Mouse (Mus musculus): ENCODE measurements around the gene Cntnap5a.

Cntnap5a gene

GRCm38 (mm10) chr1:116366171-116366570 is 681.6 kb downstream of the Cntnap5a start:
- in situ Hi-C loops (cut with MboI, MseI), result no loop called here

- in situ Hi-C loops (cut with MboI, MseI), result no loop called here
These were observed 682.2 kb downstream of the Cntnap5a start for GRCm38 (mm10) chr1:116366806-116367205.

- in situ Hi-C loops (cut with MboI, MseI), result no loop called here
These were observed 683.0 kb downstream of the Cntnap5a start for GRCm38 (mm10) chr1:116367572-116367971.

- in situ Hi-C loops (cut with MboI, MseI), result no loop called here
These were observed 686.3 kb downstream of the Cntnap5a start for GRCm38 (mm10) chr1:116370817-116371216.

- in situ Hi-C loops (cut with MboI, MseI), result no loop called here
These were observed 689.0 kb downstream of the Cntnap5a start for GRCm38 (mm10) chr1:116373551-116373950.

- in situ Hi-C loops (cut with MboI, MseI), result no loop called here
These were observed 707.8 kb downstream of the Cntnap5a start for GRCm38 (mm10) chr1:116392390-116392789.

- in situ Hi-C loops (cut with MboI, MseI), result no loop called here
These were observed 717.6 kb downstream of the Cntnap5a start for GRCm38 (mm10) chr1:116401996-116402656.

- in situ Hi-C loops (cut with MboI, MseI), result no loop called here
These were observed 725.3 kb downstream of the Cntnap5a start for GRCm38 (mm10) chr1:116409836-116410235.

- in situ Hi-C loops (cut with MboI, MseI), result no loop called here
These were observed 743.8 kb downstream of the Cntnap5a start for GRCm38 (mm10) chr1:116428396-116428795.

GRCm38 (mm10) chr1:116455115-116455717 is 770.7 kb downstream of the Cntnap5a start:
- in situ Hi-C loops (cut with MboI, MseI), result no loop called here

- in situ Hi-C loops (cut with MboI, MseI), result loop anchor here (10.0 kb wide), 1 partner anchor 933 kb away; no protein-coding TSS in a partner anchor
These were observed 793.1 kb downstream of the Cntnap5a start for GRCm38 (mm10) chr1:116477703-116478102.

GRCm38 (mm10) chr1:116488780-116489569 is 804.4 kb downstream of the Cntnap5a start:
- in situ Hi-C loops (cut with MboI, MseI), result no loop called here

GRCm38 (mm10) chr1:116577969-116578666 is 893.6 kb downstream of the Cntnap5a start:
- in situ Hi-C loops (cut with MboI, MseI), result no loop called here

- in situ Hi-C loops (cut with MboI, MseI), result no loop called here
These were observed 931.7 kb downstream of the Cntnap5a start for GRCm38 (mm10) chr1:116616272-116616671.
